Mouse (Mus musculus) hindbrain, embryonic 13.5 days (tissue): ENCODE results near the gene Car7. TPM values are rescaled to one million over a fixed set of nuclear protein-coding genes. Genes with fewer than 3 reads are reported as not detected.

Source experiments
- ATAC-seq: fragments of 200-750 bp; cut with Nextera tagmentation; 2 replicates; pipeline ENCODE4 v1.8.0; 2017; ENCODE audit warnings: moderate TSS enrichment; ENCODE audit not compliant: low FRiP score
- H3K27ac ChIP-seq: fragments of 300-500 bp; sonication (generic); 2 replicates; pipeline ENCODE4 v1.5.1; 2015; ENCODE audit warnings: inconsistent platforms, mild to moderate bottlenecking, moderate library complexity
- H3K27me3 ChIP-seq: fragments of 300-500 bp; sonication (generic); 2 replicates; pipeline ENCODE4 v1.6.1; 2015; ENCODE audit warnings: mild to moderate bottlenecking, inconsistent platforms
- H3K36me3 ChIP-seq: fragments of 300-500 bp; sonication (generic); 2 replicates; pipeline ENCODE4 v1.6.1; 2015; ENCODE audit warnings: mild to moderate bottlenecking, inconsistent platforms
- H3K4me1 ChIP-seq: fragments of 300-500 bp; sonication (generic); replicated peaks from 2 replicates; pipeline ENCODE4 v1.6.1; 2015; ENCODE audit warnings: inconsistent platforms
- H3K4me2 ChIP-seq: fragments of 300-500 bp; sonication (generic); 2 replicates; pipeline ENCODE4 v1.6.1; 2015; ENCODE audit warnings: inconsistent platforms, mild to moderate bottlenecking, moderate library complexity
- H3K4me3 ChIP-seq: fragments of 300-500 bp; sonication (generic); 2 replicates; pipeline ENCODE4 v1.5.1; 2015; ENCODE audit warnings: mild to moderate bottlenecking, inconsistent platforms
- H3K9ac ChIP-seq: fragments of 300-500 bp; sonication (generic); 2 replicates; pipeline ENCODE4 v1.6.1; 2015; ENCODE audit warnings: mild to moderate bottlenecking, inconsistent platforms
- H3K9me3 ChIP-seq: fragments of 300-500 bp; sonication (generic); 2 replicates; pipeline ENCODE4 v1.6.1; 2016; ENCODE audit warnings: inconsistent platforms
- WGBS: fragments of 180-500 bp; shearing (Covaris S2); methylation state at CpG from one replicate; pipeline ENCODE4 v1.1.7; 2015; 5-methylcytosine and 5-hydroxymethylcytosine counted together
- polyA plus RNA-seq: library from polyadenylated mRNA; unstranded; fragments of >200 nt; fragmentation: Nextera tagmentation; extraction: Ambion mirVana; gene quantifications from 2 replicates; pipeline ENCODE4 v1.2.1, GENCODE M21; 2015

The Car7 gene
- polyA plus RNA-seq, 1 experiment from 2014 or later: 2.1 TPM

- WGBS: 71% methylated on average over 6 of the region's 6 CpGs
Measured at GRCm38 (mm10) chr8:104598496-104598895, 64.0 kb downstream of the Car7 start.

More at GRCm38 (mm10) chr8:104598496-104598895, 64.0 kb downstream of the Car7 start:
- H3K36me3 ChIP-seq: peaks cover 30% of the 10 kb centered on the region
- H3K9me3 ChIP-seq: no peaks in the 10 kb centered on the region
- peaks cover 11% of the 10 kb centered on the region; the same call in 1 of the 2 replicates for H3K4me1 ChIP-seq
- no peak overlapping the region for H3K27ac ChIP-seq
- H3K4me3 ChIP-seq: no peak overlapping the region
- H3K27me3 ChIP-seq: peaks cover 16% of the 10 kb centered on the region
- H3K9ac ChIP-seq: no peak overlapping the region
- no peak for ATAC-seq
- H3K4me2 ChIP-seq: no peak overlapping the region

Other genes with a start within 250 kb of the Car7 start
- gene Cmtm2a, start 241.5 kb upstream of the Car7 start, polyA plus RNA-seq: not detected in 2 replicates
- gene Gm45711, start 224.6 kb upstream of the Car7 start, polyA plus RNA-seq: not detected in 2 replicates
- gene Cmtm1, start 224.5 kb upstream of the Car7 start, polyA plus RNA-seq: not detected in 2 replicates
- gene Gm11020, start 213.1 kb upstream of the Car7 start, polyA plus RNA-seq: not detected in 2 replicates
- not detected in 2 replicates for gene Cmtm2b, start 212.5 kb upstream of the Car7 start, polyA plus RNA-seq
- gene Cmtm3, start 195.3 kb upstream of the Car7 start, polyA plus RNA-seq: 45.4 and 47.3 TPM in 2 replicates
- gene Cmtm4, start 138.9 kb upstream of the Car7 start, polyA plus RNA-seq: 2.1 and 2.3 TPM in 2 replicates
- gene Dync1li2, start 91.6 kb upstream of the Car7 start, polyA plus RNA-seq: 115 and 120 TPM in 2 replicates
- gene Terb1, start 24.8 kb upstream of the Car7 start, polyA plus RNA-seq: 0.35 and 0.36 TPM in 2 replicates
- 109 and 115 TPM in 2 replicates for gene Nae1, start 52 bp upstream of the Car7 start, polyA plus RNA-seq
- gene Pdp2, start 56.8 kb downstream of the Car7 start, polyA plus RNA-seq: 16.7 and 17.6 TPM in 2 replicates
- gene Cdh16, start 89.7 kb downstream of the Car7 start, polyA plus RNA-seq: not detected in 2 replicates
- 3.1 and 4.0 TPM in 2 replicates for gene Rrad, start 96.6 kb downstream of the Car7 start, polyA plus RNA-seq
- 131 and 134 TPM in 2 replicates for gene Ciao2b, start 107.3 kb downstream of the Car7 start, polyA plus RNA-seq
- not detected in 2 replicates for gene Ces2a, start 199.3 kb downstream of the Car7 start, polyA plus RNA-seq